In genomic region chr10:56754546-56755175, GRCm38 (mm10) we compare ENCODE assay signal across 15 mouse cellular contexts.
A peak's percentile ranks its signal among the peaks of the same experiment; 100 is the strongest.
DNase-seq lines count a peak whose midpoint lies in the region; ATAC-seq and TF ChIP-seq lines count a peak whose summit lies in the region.
"Had no signal": no experiment of that assay in that cellular context is flagged by ENCODE, and none has a peak within 500 bp of the region (broad histone marks: within the 10 kb centered on the region; RNA-seq: fewer than 3 reads in every experiment).

No protein-coding gene starts in this region.

- H3K27me3 ChIP-seq in liver, embryonic 12.5 days (replicated peaks) = no peaks in the 10 kb centered on the region
- no peaks in the 10 kb centered on the region for H3K27me3 ChIP-seq in intestine, embryonic 15.5 days (replicated peaks)
- H3K27me3 ChIP-seq in forebrain, embryonic 11.5 days (ENCODE audit: control insufficient read depth, insufficient read depth, low read length) = no peaks in the 10 kb centered on the region
- H3K27me3 ChIP-seq: limb, embryonic 12.5 days; neural tube, embryonic 13.5 days had no signal

- no peaks in the 10 kb centered on the region for H3K4me1 ChIP-seq in liver, embryonic 12.5 days
- H3K4me1 ChIP-seq in intestine, embryonic 15.5 days (replicated peaks) = no peaks in the 10 kb centered on the region
- no peaks in the 10 kb centered on the region for H3K4me1 ChIP-seq in forebrain, embryonic 11.5 days (replicated peaks; ENCODE audit: control insufficient read depth, insufficient read depth, low read length)
- H3K4me1 ChIP-seq: limb, embryonic 12.5 days had no signal

- H3K27ac ChIP-seq in gastrocnemius, adult 2 months = peak overlapping the region; percentile 66
- H3K27ac ChIP-seq in liver, embryonic 12.5 days = no peak overlapping the region
- H3K27ac ChIP-seq in intestine, embryonic 15.5 days = no peak overlapping the region
- H3K27ac ChIP-seq in forebrain, embryonic 11.5 days (ENCODE audit: low read depth, low read length) = no peak overlapping the region
- H3K27ac ChIP-seq: hindbrain, embryonic 14.5 days; limb, embryonic 12.5 days; neural tube, embryonic 13.5 days had no signal

- intact Hi-C loops in gastrocnemius, adult 2 months (cut with DNase I) = loop anchor here (2.0 to 10.0 kb wide), 2 partner anchors 70 to 156 kb away; no protein-coding TSS in a partner anchor
- intact Hi-C loops in heart, postnatal 10 days (cut with DNase I) = loop anchor here (5.0 to 10.0 kb wide), 3 partner anchors 62 to 377 kb away; partner anchors contain the start of gene Gja1

- H3K9me3 ChIP-seq in liver, embryonic 12.5 days (replicated peaks) = no peaks in the 10 kb centered on the region
- H3K9me3 ChIP-seq in intestine, embryonic 15.5 days = no peaks in the 10 kb centered on the region
- H3K9me3 ChIP-seq in forebrain, embryonic 11.5 days (ENCODE audit: control insufficient read depth, low read length) = no peaks in the 10 kb centered on the region
- H3K9me3 ChIP-seq: G1E; limb, embryonic 12.5 days; neural tube, embryonic 13.5 days had no signal

- H3K4me2 ChIP-seq in liver, embryonic 12.5 days = no peak overlapping the region
- H3K4me2 ChIP-seq in intestine, embryonic 15.5 days (replicated peaks) = no peak overlapping the region
- no peak overlapping the region for H3K4me2 ChIP-seq in forebrain, embryonic 11.5 days (ENCODE audit: low read depth, low read length, severe bottlenecking)
- H3K4me2 ChIP-seq: hindbrain, embryonic 14.5 days; limb, embryonic 12.5 days; neural tube, embryonic 13.5 days had no signal

- H3K9ac ChIP-seq in liver, embryonic 12.5 days = no peak overlapping the region
- no peak overlapping the region for H3K9ac ChIP-seq in intestine, embryonic 15.5 days
- no peak overlapping the region for H3K9ac ChIP-seq in forebrain, embryonic 11.5 days (ENCODE audit: low read length)
- H3K9ac ChIP-seq: hindbrain, embryonic 14.5 days; limb, embryonic 12.5 days; neural tube, embryonic 13.5 days had no signal

- no peaks in the 10 kb centered on the region for H3K36me3 ChIP-seq in liver, embryonic 12.5 days
- H3K36me3 ChIP-seq in intestine, embryonic 15.5 days = no peaks in the 10 kb centered on the region
- H3K36me3 ChIP-seq in forebrain, embryonic 11.5 days (ENCODE audit: control insufficient read depth, insufficient read depth, low read length) = no peaks in the 10 kb centered on the region
- H3K36me3 ChIP-seq: G1E; limb, embryonic 12.5 days; neural tube, embryonic 13.5 days had no signal

- DNase-seq in gastrocnemius, adult 2 months = peak; percentile 37
- no peak for DNase-seq in gastrocnemius, postnatal 4 days (ENCODE audit: low spot score in 2 of 2)
- DNase-seq in adrenal gland, postnatal 10 days = peak; percentile 5
- peak; percentile 31 to 41 for DNase-seq in heart, postnatal 10 days
- peak; percentile 66 to 76 for DNase-seq in kidney, postnatal 25 days
- DNase-seq in forebrain, embryonic 11.5 days (ENCODE audit: low spot score) = no peak
- DNase-seq: embryo, embryonic 11 days; midbrain, embryonic 14.5 days; thymus, postnatal 36 days had no signal

- ATAC-seq in liver, embryonic 12.5 days = no peak
- no peak for ATAC-seq in intestine, embryonic 15.5 days
- ATAC-seq in forebrain, embryonic 11.5 days (replicated peaks; ENCODE audit: low FRiP score) = no peak

- H3K4me3 ChIP-seq in gastrocnemius, adult 2 months = no peak overlapping the region
- no peak overlapping the region for H3K4me3 ChIP-seq in liver, embryonic 12.5 days
- H3K4me3 ChIP-seq in intestine, embryonic 15.5 days (replicated peaks) = no peak overlapping the region
- no peak overlapping the region for H3K4me3 ChIP-seq in forebrain, embryonic 11.5 days (ENCODE audit: low read depth, low read length)
- H3K4me3 ChIP-seq: limb, embryonic 12.5 days; neural tube, embryonic 13.5 days had no signal

- WGBS in liver, embryonic 12.5 days (ENCODE audit: insufficient replicate concordance) = 60% methylated on average over 11 of the region's 11 CpGs
- WGBS in intestine, embryonic 15.5 days = 68% methylated on average over 11 of the region's 11 CpGs
- 85% methylated on average over 11 of the region's 11 CpGs for WGBS in forebrain, embryonic 11.5 days

- no peak for TF ChIP-seq CTCF in gastrocnemius, adult 2 months (IDR thresholded peaks at IDR 0.05)

Comparison
In these comparisons a context has a peak if more than half of its experiments do, and no peak if none do; other contexts are left out.
1. DNase-seq: peak in gastrocnemius, adult 2 months (single experiment), adrenal gland, postnatal 10 days (single experiment), heart, postnatal 10 days (2 of 2) and kidney, postnatal 25 days (2 of 2); none in gastrocnemius, postnatal 4 days (0 of 2) and forebrain, embryonic 11.5 days (single experiment).